In genomic region chr17:25802825-25803517, GRCm38 (mm10) we compare ENCODE assay signal across 8 mouse cellular contexts. TPM values are rescaled to one million over a fixed set of nuclear protein-coding genes. Genes with fewer than 3 reads are reported as not detected.
DNase-seq lines count a peak whose midpoint lies in the region; ATAC-seq lines count a peak whose summit lies in the region.
"Had no signal": no experiment of that assay in that cellular context is flagged by ENCODE, and none has a peak within 500 bp of the region (broad histone marks: within the 10 kb centered on the region; RNA-seq: fewer than 3 reads in every experiment).

No protein-coding gene starts in this region.

- no peaks in the 10 kb centered on the region for H3K9me3 ChIP-seq in intestine, embryonic 14.5 days (ENCODE audit: control insufficient read depth, low read length)
- no peaks in the 10 kb centered on the region for H3K9me3 ChIP-seq in midbrain, embryonic 13.5 days

- peak; percentile 68 for ATAC-seq in intestine, embryonic 14.5 days (replicated peaks; ENCODE audit: low FRiP score, low TSS enrichment, low read depth)
- peak; percentile 95 for ATAC-seq in midbrain, embryonic 13.5 days

- H3K4me1 ChIP-seq in intestine, embryonic 14.5 days (replicated peaks; ENCODE audit: control insufficient read depth, insufficient read depth, low read length): no peaks in the 10 kb centered on the region
- peaks cover 32% of the 10 kb centered on the region for H3K4me1 ChIP-seq in midbrain, embryonic 13.5 days (replicated peaks)

- H3K27me3 ChIP-seq in intestine, embryonic 14.5 days (replicated peaks; ENCODE audit: control insufficient read depth, insufficient read depth, low read length): peaks cover 4% of the 10 kb centered on the region; the same call in 1 of the 2 replicates
- H3K27me3 ChIP-seq in midbrain, embryonic 13.5 days: no peaks in the 10 kb centered on the region

- peak; percentile 87 for DNase-seq in Muller cell, postnatal 12 days (ENCODE audit: inconsistent ontology term)
- peak; percentile 49 to 54 for DNase-seq in adrenal gland, postnatal 4 days (ENCODE audit: low spot score in 2 of 2)
- DNase-seq in frontal cortex, postnatal 25 days (ENCODE audit: low spot score in 2 of 2): peak; percentile 62 to 63
- no peak for DNase-seq in intestine, embryonic 14.5 days (ENCODE audit: low spot score)
- DNase-seq in thymus, postnatal 10 days (ENCODE audit: low spot score in 2 of 2): no peak
- DNase-seq in c-Kit-positive CD71-positive TER-119-positive erythroid progenitor cells, embryonic 14.5 days (ENCODE audit: low spot score): no peak

- 12% methylated on average over 10 of the region's 10 CpGs for WGBS in intestine, embryonic 14.5 days
- 6% methylated on average over 10 of the region's 10 CpGs for WGBS in midbrain, embryonic 13.5 days

- no peak overlapping the region for H3K4me3 ChIP-seq in intestine, embryonic 14.5 days (ENCODE audit: low read depth, low read length)
- H3K4me3 ChIP-seq in midbrain, embryonic 13.5 days (replicated peaks): peak overlapping the region; percentile 12; the same call in 1 of the 2 replicates

- no peaks in the 10 kb centered on the region for H3K36me3 ChIP-seq in intestine, embryonic 14.5 days (ENCODE audit: control insufficient read depth, insufficient read depth, low read length)
- no peaks in the 10 kb centered on the region for H3K36me3 ChIP-seq in midbrain, embryonic 13.5 days

- H3K4me2 ChIP-seq in intestine, embryonic 14.5 days (ENCODE audit: low read length): no peak overlapping the region
- peak overlapping the region; percentile 52 for H3K4me2 ChIP-seq in midbrain, embryonic 13.5 days (replicated peaks)

- H3K27ac ChIP-seq in intestine, embryonic 14.5 days (ENCODE audit: low read depth): no peak overlapping the region
- H3K27ac ChIP-seq in midbrain, embryonic 13.5 days: peak overlapping the region; percentile 95
- H3K27ac ChIP-seq: macrophage had no signal

- no peak overlapping the region for H3K9ac ChIP-seq in intestine, embryonic 14.5 days (ENCODE audit: low read length)
- peak overlapping the region; percentile 51 for H3K9ac ChIP-seq in midbrain, embryonic 13.5 days (replicated peaks)

RNA-seq across cellular contexts. Expression of gene Fbxl16, which starts 5.9 kb away (rescaled TPM):
- 10 to 100 TPM; 24.8 to 26.9 TPM for total RNA-seq in adrenal gland, postnatal 4 days (2021)
- 3.9 and 4.7 TPM in 2 replicates for polyA plus RNA-seq in intestine, embryonic 14.5 days (2014; fragmentation: Nextera tagmentation; extraction: Ambion mirVana)
- polyA plus RNA-seq in midbrain, embryonic 13.5 days (2015; fragmentation: Nextera tagmentation; extraction: Ambion mirVana): 32.4 and 35.2 TPM in 2 replicates

RNA-seq across cellular contexts. Expression of gene Metrn, which starts 6.0 kb away (rescaled TPM):
- 10 to 100 TPM; 71.1 to 74.5 TPM for total RNA-seq in adrenal gland, postnatal 4 days (2021)
- polyA plus RNA-seq in intestine, embryonic 14.5 days (2014; fragmentation: Nextera tagmentation; extraction: Ambion mirVana): 8.6 and 9.2 TPM in 2 replicates
- 32.1 and 36.6 TPM in 2 replicates for polyA plus RNA-seq in midbrain, embryonic 13.5 days (2015; fragmentation: Nextera tagmentation; extraction: Ambion mirVana)

RNA-seq across cellular contexts. Expression of gene AC134908.4, which starts 7.5 kb away (rescaled TPM):
- not detected for total RNA-seq in adrenal gland, postnatal 4 days (2021)
- polyA plus RNA-seq in intestine, embryonic 14.5 days (2014; fragmentation: Nextera tagmentation; extraction: Ambion mirVana): 0.34 TPM in 1 of 2 replicates, not detected in the other
- polyA plus RNA-seq in midbrain, embryonic 13.5 days (2015; fragmentation: Nextera tagmentation; extraction: Ambion mirVana): not detected in 2 replicates
- polyA plus RNA-seq: macrophage had no signal

RNA-seq across cellular contexts. Expression of gene Fam173a, which starts 10.3 kb away (rescaled TPM):
- total RNA-seq in adrenal gland, postnatal 4 days (2021): 10 to 100 TPM; 89.1 to 93.5 TPM
- 93.5 and 93.8 TPM in 2 replicates for polyA plus RNA-seq in intestine, embryonic 14.5 days (2014; fragmentation: Nextera tagmentation; extraction: Ambion mirVana)
- polyA plus RNA-seq in midbrain, embryonic 13.5 days (2015; fragmentation: Nextera tagmentation; extraction: Ambion mirVana): 89.8 and 93.0 TPM in 2 replicates

RNA-seq across cellular contexts. Expression of gene Ccdc78, which starts 16.6 kb away (rescaled TPM):
- under 1 TPM in 1 of 2 experiments, not detected in 1; 0.22 TPM for total RNA-seq in adrenal gland, postnatal 4 days (2021)
- 0.28 TPM in 2 replicates for polyA plus RNA-seq in intestine, embryonic 14.5 days (2014; fragmentation: Nextera tagmentation; extraction: Ambion mirVana)
- polyA plus RNA-seq in midbrain, embryonic 13.5 days (2015; fragmentation: Nextera tagmentation; extraction: Ambion mirVana): 0.31 and 0.42 TPM in 2 replicates
- polyA plus RNA-seq: macrophage had no signal

Comparison
In these comparisons a context has a peak if more than half of its experiments do, and no peak if none do; other contexts are left out.
1. DNase-seq: peak in Muller cell, postnatal 12 days (single experiment), adrenal gland, postnatal 4 days (2 of 2) and frontal cortex, postnatal 25 days (2 of 2); none in intestine, embryonic 14.5 days (single experiment), thymus, postnatal 10 days (0 of 2) and c-Kit-positive CD71-positive TER-119-positive erythroid progenitor cells, embryonic 14.5 days (single experiment).